Mouse (Mus musculus) urinary bladder, postnatal 4 days (tissue): ENCODE results near the gene Nek1.

ENCODE experiments used
- DNase-seq, 2 experiments: peaks; one replicate each; pipeline ENCODE4 v3.0.0; 2021 to 2022; ENCODE audit warnings: low spot score in 2 of 2

Nek1 gene

GRCm38 (mm10) chr8:60992910-60993638 lies at the start of gene Nek1:
Gene Nek1, plus strand, starts transcription at chr8:60993195.
- DNase-seq, result peak; percentile 95 to 98

GRCm38 (mm10) chr8:60947503-60947902 lies 45.5 kb upstream of the Nek1 start:
- DNase-seq, result no peak

GRCm38 (mm10) chr8:60949859-60950258 lies 43.1 kb upstream of the Nek1 start:
- no peak for DNase-seq

GRCm38 (mm10) chr8:60951271-60951670 lies 41.7 kb upstream of the Nek1 start:
- no peak for DNase-seq

- DNase-seq, result no peak
Observed at GRCm38 (mm10) chr8:60951757-60952156, 41.2 kb upstream of the Nek1 start.

- no peak for DNase-seq
Observed at GRCm38 (mm10) chr8:60952803-60953202, 40.2 kb upstream of the Nek1 start.

GRCm38 (mm10) chr8:60954281-60955014 lies 38.5 kb upstream of the Nek1 start:
- peak; percentile 64 for DNase-seq

GRCm38 (mm10) chr8:60956847-60957246 lies 36.1 kb upstream of the Nek1 start:
- DNase-seq, result no peak

- no peak for DNase-seq
Observed at GRCm38 (mm10) chr8:60962763-60963162, 30.2 kb upstream of the Nek1 start.

- DNase-seq, result no peak
Observed at GRCm38 (mm10) chr8:60963931-60964330, 29.1 kb upstream of the Nek1 start.

- DNase-seq, result no peak
Observed at GRCm38 (mm10) chr8:60964518-60964917, 28.5 kb upstream of the Nek1 start.

GRCm38 (mm10) chr8:60965306-60965705 lies 27.7 kb upstream of the Nek1 start:
- DNase-seq, result no peak

GRCm38 (mm10) chr8:60965741-60966140 lies 27.3 kb upstream of the Nek1 start:
- DNase-seq, result no peak

GRCm38 (mm10) chr8:60969091-60969490 lies 23.9 kb upstream of the Nek1 start:
- no peak for DNase-seq

- no peak for DNase-seq
Observed at GRCm38 (mm10) chr8:60971808-60972207, 21.2 kb upstream of the Nek1 start.

- DNase-seq, result no peak
Observed at GRCm38 (mm10) chr8:60973448-60973847, 19.5 kb upstream of the Nek1 start.

- DNase-seq, result no peak
Observed at GRCm38 (mm10) chr8:60974837-60975236, 18.2 kb upstream of the Nek1 start.

GRCm38 (mm10) chr8:60976818-60977217 lies 16.2 kb upstream of the Nek1 start:
- DNase-seq, result no peak

GRCm38 (mm10) chr8:60978496-60978895 lies 14.5 kb upstream of the Nek1 start:
- DNase-seq, result no peak

GRCm38 (mm10) chr8:60981388-60981787 lies 11.6 kb upstream of the Nek1 start:
- no peak for DNase-seq

- DNase-seq, result peak; percentile 92 to 96
Observed at GRCm38 (mm10) chr8:60982701-60983687, 10.0 kb upstream of the Nek1 start, which contains the start of gene Clcn3. Gene Clcn3, minus strand, starts transcription at chr8:60983300.

GRCm38 (mm10) chr8:60983688-60984079 lies 9.3 kb upstream of the Nek1 start:
- peak in 1 of 2 experiments; percentile 57 for DNase-seq
